Mouse (Mus musculus): Measurements from ENCODE around the gene Plk4.
"Not testable (repeated sequence)": the region's sequence is repeated elsewhere in the genome, so short reads cannot be mapped to it uniquely, and the experiment has no call there.

Plk4 gene

DNA sequence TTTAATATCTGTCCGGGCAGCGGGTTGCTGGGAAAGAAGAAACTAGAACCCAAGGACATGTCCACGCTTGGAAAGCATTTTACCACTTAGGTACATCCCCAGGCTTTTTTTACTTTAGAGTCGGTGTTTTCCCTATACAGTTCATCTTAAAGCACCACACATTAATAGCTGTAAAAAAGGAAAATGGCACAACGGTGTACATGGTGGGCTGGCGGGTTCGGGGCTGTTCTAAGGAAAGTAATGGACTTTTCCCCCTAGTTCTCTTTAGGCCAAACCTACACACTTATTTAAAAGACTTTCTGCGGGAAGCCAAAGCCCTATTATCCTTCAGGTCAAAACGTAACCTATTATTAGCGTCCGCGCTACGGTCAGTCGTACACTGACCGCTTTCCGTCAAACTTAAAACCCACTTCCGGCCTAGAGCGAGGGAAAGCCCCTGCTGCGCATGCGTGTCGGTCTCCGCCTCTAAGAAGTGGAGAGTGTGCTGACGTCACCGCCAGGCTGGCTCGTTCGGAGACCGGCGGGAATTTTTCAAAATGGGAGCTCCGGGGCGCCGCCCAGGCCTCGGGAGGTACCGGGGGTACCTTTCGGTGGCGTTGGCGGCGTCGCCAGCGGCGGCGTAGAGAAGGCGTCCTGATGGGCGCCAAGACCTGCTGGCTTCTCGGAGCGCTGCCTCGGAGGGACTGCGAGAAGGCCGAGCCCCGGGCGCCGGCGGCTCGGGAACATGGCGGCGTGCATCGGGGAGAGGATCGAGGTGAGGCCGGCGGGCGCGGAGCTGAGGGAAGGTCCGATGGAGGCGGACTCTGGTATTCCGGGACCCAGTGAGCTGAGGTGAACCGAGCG is at the start of gene Plk4:
Gene Plk4, plus strand, starts transcription at position 490 of the 843 bp plus-strand sequence.
- DNase-seq (ENCODE audit: low spot score) = peak; percentile 88

DNA sequence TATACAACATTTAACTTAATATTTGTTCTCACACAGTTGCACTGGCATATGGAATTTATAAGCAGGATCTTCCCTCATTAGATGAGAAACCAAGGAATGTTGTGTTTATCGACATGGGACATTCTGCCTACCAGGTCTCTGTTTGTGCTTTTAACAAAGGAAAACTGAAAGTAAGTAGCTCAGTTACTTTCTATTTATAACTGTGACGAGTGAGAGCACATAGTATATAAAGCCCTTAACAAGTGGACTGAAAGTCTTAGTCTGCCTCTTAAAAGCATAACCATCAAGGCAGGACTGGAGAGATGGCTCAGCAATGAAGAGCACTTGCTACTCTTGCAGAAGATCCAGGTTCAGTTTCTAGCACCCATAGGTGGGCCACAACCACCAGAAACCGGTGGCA is 39.1 kb upstream of the Plk4 start:
- DNase-seq (ENCODE audit: low spot score) = no peak

DNA sequence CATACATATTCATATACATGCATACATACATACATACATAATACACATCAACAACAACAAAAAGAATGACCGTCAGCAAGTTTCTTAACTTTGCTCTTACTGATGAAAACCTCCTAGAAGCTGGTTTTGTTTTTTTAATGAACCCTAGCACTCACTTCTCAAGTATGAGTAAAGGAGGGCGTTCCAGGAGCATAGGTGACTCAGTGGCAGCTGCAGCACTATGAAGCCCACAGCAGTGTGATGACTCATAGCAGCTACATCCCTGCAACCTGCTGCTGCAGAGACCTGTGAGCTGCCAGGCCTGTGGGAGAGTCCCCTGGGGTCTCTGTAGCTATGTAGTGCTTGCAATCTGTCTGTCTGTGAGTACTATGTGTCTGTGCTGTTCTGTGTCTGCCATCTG is 38.5 kb upstream of the Plk4 start:
- no peak for DNase-seq (ENCODE audit: low spot score)

DNA sequence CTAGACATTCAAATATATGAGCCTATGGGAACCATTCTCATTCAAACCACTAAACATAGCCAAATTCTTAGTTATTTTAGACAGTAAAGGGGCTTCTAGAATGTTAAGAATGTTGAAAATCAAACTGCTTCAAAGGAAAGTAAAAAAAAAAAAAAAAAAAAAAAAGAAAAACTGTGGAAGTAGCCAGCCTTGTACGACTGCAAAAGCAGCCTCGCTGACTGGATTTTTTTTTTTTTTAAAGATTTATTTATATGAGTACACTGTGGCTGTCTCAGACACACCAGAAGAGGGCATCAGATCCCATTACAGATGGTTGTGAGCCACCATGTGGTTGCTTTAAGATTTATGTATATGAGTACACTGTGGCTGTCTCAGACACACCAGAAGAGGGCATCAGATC is 6.0 kb upstream of the Plk4 start:
- DNase-seq (ENCODE audit: low spot score) = no peak

DNA sequence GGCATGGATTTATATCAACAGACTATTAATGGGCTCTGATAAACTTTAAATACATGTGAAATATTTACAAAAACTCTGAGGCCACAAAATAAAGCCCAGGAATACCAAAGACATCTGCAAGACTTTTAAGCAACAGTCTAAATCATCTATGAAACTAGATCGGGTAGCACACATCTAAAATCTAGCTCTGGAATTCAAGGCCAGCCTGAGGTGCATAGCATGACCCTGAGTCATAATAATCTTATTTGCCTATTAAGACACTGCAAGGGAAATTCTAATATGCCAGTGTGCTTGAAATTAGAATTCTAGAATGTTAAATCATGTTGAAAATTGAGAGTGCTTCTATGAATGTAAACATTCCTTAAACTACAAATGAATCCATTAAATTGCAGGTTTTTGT is 1.8 kb upstream of the Plk4 start:
- no peak for DNase-seq (ENCODE audit: low spot score)

DNA sequence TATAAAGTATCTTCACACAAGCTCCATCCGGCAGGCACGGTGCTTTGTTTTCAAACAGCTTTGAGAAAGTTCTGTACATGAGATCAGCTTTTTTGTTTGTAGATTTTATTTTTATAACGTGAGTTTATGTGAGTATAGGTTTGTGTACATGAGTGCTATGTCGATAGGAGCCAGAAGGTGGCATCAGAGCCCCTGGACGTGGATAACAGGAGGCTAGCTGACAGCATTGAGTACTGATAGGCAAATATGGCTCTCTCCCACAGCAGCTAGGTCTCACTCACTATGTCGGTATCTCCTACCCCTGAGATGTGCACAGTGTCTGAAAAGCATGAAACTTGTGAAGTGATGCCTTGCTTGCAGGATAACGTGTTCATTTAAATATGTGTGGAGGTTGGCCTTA is 1.3 kb upstream of the Plk4 start:
- DNase-seq (ENCODE audit: low spot score) = no peak

DNA sequence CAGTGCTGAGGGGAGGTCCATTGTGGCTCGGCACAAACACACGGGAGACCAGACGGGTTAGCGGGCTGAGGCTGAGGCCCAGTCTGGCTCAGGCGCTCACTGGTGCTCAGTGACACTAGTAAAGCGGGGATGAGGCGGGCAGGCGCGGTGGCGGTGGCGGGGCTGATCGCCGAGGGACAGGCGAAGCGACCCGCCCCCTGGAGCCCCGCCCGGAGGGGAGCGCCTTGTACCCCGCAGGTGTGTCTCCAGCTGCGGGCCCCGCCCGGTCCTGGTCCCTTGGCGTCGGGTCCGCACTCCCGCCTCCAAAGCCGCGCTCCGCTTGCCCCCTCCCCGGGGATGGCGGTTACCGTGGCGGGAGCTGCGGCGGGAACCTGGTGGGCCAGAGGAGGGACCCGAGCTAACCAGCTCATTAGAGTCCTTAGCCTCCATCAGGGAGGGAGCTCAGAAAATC is 579 bp downstream of the Plk4 start:
- DNase-seq (ENCODE audit: low spot score) = no peak

DNA sequence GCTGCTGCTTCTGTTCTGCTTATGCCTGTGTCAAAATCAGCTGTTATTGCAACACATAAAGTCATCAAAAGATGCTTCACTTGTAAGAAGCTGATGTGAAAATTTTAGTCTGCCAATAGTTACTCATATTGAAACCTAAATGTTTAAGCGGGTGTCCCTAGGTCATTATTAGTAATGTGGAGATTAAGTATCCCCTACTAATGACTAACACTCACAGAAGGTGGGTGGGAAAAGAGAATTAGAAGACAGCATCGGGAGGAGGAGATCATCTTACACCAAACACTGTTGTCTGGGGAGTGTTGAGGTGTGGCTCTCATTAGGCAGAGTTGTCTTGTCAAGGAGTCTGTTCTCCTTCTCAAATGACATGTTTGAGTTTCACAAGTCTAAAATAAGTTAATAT is 7.1 kb downstream of the Plk4 start:
- DNase-seq (ENCODE audit: low spot score) = no peak

DNA sequence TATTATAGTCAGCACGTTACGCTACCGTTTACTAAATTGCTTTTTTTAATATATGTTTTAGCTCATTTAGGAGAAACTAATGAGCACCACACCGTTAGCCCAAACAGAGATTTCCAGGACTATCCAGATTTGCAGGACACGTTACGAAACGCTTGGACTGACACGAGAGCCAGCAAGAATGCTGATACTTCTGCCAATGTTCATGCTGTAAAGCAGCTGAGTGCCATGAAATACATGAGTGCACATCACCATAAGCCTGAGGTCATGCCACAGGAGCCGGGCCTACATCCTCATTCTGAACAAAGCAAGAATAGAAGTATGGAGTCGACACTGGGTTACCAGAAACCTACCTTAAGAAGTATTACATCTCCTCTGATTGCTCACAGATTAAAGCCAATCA is 8.9 kb downstream of the Plk4 start:
- no peak for DNase-seq (ENCODE audit: low spot score)

DNA sequence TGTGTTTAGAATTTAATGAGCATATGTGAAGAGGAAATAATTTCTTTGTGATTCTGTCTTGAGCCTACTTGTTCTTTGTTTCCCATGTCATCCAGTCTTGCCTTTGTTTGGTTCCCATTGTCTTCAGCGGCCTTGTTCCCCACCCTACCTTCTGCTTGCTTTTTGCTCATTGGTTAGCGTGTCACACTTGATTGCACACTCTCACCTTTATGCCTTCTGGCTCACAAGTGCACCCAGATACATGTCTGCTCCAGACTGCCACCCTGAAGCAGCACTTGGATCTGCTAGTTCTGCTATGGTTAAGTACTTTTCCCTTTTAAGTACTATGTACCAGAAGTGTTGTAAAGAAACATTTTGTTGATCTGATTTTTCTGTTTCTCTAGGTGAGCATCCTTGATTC is 10.1 kb downstream of the Plk4 start:
- DNase-seq (ENCODE audit: low spot score) = no peak

DNA sequence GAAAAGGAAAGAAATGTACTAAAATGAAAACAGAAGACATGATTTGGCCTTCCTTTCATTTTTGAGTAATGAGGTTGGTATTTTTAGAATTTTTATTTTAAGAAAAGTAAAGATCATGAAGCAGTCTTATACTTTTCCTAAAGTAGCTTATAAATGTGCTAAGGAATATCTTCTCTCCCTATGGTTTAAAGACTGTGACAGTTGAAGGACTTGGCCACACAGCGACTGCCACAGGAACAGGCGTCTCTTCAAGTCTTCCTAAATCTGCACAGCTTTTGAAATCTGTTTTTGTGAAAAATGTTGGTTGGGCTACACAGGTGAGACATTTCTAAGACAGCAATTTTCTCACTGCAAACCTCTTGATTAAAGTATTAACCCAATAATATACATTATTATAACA is 13.5 kb downstream of the Plk4 start:
- DNase-seq (ENCODE audit: low spot score) = no peak

DNA sequence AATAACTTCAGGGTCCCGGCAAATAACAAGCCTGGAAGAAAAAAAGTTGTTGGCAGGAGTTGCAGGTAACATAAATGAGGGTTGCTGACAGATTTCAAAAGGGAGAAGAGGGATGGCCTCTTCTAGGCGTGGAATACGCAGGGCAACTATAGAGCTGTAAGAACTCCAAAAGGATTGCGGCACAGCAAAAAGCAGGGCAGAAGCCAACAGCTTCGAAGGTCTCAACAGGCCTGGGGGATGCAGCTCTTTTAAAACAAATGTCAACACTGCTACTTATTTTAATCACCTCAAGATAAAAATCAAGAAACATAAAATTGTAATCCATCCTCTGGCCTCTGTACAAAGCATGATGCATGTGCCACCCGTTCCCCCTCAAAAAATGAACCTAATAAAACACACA is 45.7 kb downstream of the Plk4 start:
- not testable (repeated sequence) for DNase-seq (ENCODE audit: low spot score)

DNA sequence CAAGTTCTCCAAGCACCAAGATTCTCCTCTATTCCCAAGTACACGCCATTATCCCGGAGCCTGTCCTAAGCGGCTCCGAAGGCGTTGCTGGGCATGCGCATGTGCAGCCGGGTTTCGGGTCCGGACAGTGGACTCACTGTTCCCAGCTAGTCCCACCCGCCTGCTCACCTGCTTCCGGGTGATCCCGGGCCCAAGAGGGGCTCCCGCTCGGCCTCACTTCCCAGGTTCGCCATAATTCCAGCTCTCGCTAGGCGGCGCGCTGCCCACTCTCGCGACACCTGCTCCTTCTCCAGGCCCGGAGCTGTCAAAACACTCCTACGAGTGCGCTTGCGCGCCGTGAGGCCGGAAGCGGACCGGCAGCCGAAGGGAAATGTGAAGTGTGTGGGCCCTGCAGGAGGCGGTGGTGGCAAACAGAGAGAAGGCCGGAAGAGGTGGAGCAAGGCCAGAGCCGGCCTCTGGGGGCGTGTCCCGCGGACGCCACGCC is 46.7 kb downstream of the Plk4 start, which contains the start of gene Mfsd8:
Gene Mfsd8, minus strand, starts transcription at position 414 of the 484 bp plus-strand sequence.
- peak; percentile 78 for DNase-seq (ENCODE audit: low spot score)

DNA sequence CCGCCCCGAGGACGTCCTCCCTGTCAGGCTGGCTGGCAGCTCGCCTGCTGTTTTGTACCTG is 47.0 kb downstream of the Plk4 start, which contains the start of gene Abhd18:
Gene Abhd18, plus strand, starts transcription at position 14 of the 61 bp plus-strand sequence.
- DNase-seq (ENCODE audit: low spot score) = not testable (repeated sequence)

DNA sequence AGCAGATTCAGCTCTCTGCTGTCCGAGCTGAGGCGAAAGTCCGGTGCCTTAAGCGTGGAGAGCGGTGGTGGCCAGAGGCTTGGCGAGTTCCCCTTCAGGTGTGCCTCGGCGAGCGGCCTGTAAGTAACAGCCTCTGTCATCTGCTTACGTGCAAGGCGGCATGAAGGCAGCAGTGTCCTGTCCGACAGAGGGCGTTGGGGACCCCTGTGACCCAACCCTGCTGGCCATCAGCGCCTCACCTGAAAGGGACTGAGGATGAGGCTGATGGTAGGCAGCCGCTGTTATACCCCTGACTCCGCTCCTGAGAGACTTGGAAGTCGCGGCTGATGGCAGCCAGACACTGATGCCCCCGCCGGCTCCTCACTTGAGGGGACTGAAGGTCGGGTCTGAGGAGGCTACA is 47.2 kb downstream of the Plk4 start:
- peak; percentile 9 for DNase-seq (ENCODE audit: low spot score)

DNA sequence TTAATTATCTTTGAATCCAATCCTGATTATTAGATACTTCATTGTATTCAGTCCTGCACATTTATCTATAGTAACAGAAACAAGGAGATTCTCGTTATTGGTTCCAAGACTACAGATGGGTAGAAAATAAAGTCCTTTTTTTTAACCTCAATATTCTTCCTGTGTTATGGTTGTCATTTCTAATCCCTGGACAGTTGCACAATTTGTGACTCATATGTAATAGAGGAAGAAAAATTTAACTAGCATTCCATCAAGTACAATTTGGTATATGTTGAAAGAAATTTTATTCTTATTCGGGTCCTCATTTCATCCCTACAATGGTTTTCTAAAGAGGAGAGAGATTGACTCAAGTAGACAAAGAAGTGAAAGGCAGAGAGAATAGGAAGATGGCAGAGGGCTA is 48.1 kb downstream of the Plk4 start:
- DNase-seq (ENCODE audit: low spot score) = not testable (repeated sequence)

DNA sequence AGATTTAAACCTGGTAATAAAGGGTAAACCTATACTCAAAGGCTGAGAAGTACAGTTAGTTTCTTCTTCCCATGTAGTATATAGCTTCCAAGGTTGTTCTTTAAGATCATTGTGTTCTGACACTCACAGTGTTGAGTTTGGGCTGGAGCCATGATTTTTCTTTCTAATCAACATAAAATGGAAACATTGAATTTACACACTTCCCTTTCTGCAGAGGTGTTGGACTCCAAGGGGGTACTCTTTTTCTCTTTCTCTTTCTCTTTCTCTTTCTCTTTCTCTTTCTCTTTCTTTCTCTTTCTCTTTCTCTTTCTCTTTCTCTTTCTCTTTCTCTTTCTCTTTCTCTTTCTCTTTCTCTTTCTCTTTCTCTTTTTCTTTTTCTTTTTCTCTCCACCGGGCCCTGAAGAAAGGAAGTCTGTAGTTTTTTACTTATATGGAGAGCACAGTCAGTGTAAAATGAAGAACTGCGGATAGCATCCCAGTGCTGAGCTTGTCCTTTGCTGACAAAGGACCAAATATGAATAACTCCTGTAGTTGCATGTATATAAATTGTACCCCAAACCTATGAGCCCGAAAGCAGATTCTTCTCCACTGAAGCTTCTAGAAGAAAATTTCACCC is 53.4 kb downstream of the Plk4 start:
- DNase-seq (ENCODE audit: low spot score) = not testable (repeated sequence)

Measured in urinary bladder, postnatal 10 days (tissue).